Comparison of ENCODE assay signal across 15 mouse cellular contexts in the genomic region with DNA sequence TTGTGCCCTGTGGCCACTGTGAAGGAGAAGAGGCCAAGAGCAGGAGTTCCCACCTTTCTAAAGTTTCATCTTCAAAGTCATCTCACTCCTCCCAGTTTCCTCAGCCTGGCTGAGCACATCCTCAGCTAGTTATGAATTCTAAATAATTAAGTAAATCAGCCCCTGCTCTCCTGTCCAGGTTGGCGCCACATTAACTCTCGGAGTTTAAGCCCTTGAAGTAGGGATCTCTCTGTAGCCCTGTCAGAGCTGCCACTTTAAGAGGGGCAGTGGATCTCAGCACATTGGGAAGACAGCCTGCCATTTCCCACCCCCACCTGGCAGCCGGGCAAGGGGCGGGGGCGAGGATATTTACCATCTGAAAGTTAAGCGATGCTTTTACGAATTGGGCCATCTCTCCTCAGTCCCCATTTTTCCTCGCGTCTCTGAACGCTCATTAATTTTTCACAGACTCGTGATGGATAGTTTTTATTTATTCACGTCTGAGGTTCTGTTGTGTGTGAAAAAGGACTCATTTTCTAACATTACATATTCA.
DNase-seq lines count a peak whose midpoint lies in the region; ATAC-seq lines count a peak whose summit lies in the region.
"Had no signal": no experiment of that assay in that cellular context is flagged by ENCODE, and none has a peak within 500 bp of the region (broad histone marks: within the 10 kb centered on the region; RNA-seq: fewer than 3 reads in every experiment).

No protein-coding gene starts in this region.

- no peak overlapping the region for H3K4me3 ChIP-seq in forebrain, embryonic 14.5 days (ENCODE audit: low read depth, low read length)
- H3K4me3 ChIP-seq in forebrain, embryonic 12.5 days (replicated peaks) = no peak overlapping the region
- no peak overlapping the region for H3K4me3 ChIP-seq in hindbrain, embryonic 14.5 days (replicated peaks; ENCODE audit: low read length)
- no peak overlapping the region for H3K4me3 ChIP-seq in hindbrain, embryonic 11.5 days (ENCODE audit: low read depth, low read length)
- H3K4me3 ChIP-seq: heart, embryonic 15.5 days; kidney, embryonic 15.5 days; limb, embryonic 13.5 days; liver, embryonic 12.5 days; midbrain, embryonic 13.5 days had no signal

- H3K36me3 ChIP-seq in forebrain, embryonic 14.5 days (ENCODE audit: control insufficient read depth, insufficient read depth, low read length) = no peaks in the 10 kb centered on the region
- no peaks in the 10 kb centered on the region for H3K36me3 ChIP-seq in forebrain, embryonic 12.5 days (replicated peaks)
- no peaks in the 10 kb centered on the region for H3K36me3 ChIP-seq in hindbrain, embryonic 14.5 days (replicated peaks; ENCODE audit: control insufficient read depth, insufficient read depth)
- H3K36me3 ChIP-seq in hindbrain, embryonic 11.5 days (ENCODE audit: control insufficient read depth, insufficient read depth, low read length) = no peaks in the 10 kb centered on the region
- H3K36me3 ChIP-seq: heart, embryonic 15.5 days; kidney, embryonic 15.5 days; limb, embryonic 13.5 days; liver, embryonic 12.5 days; midbrain, embryonic 13.5 days had no signal

- H3K9ac ChIP-seq in forebrain, embryonic 14.5 days (ENCODE audit: low read length) = no peak overlapping the region; the same call in 1 of the 2 replicates
- no peak overlapping the region for H3K9ac ChIP-seq in forebrain, embryonic 12.5 days
- H3K9ac ChIP-seq in hindbrain, embryonic 14.5 days = no peak overlapping the region; the same call in 1 of the 2 replicates
- no peak overlapping the region for H3K9ac ChIP-seq in hindbrain, embryonic 11.5 days (ENCODE audit: low read depth, low read length)
- H3K9ac ChIP-seq: heart, embryonic 15.5 days; kidney, embryonic 15.5 days; limb, embryonic 13.5 days; liver, embryonic 12.5 days; midbrain, embryonic 13.5 days had no signal

- H3K27ac ChIP-seq in forebrain, embryonic 14.5 days (ENCODE audit: low read depth, low read length) = no peak overlapping the region
- no peak overlapping the region for H3K27ac ChIP-seq in forebrain, embryonic 12.5 days
- H3K27ac ChIP-seq in hindbrain, embryonic 14.5 days = 0 out of 2 replicates have a peak overlapping the region, but pooled peaks have one; percentile 26
- no peak overlapping the region for H3K27ac ChIP-seq in hindbrain, embryonic 11.5 days (ENCODE audit: low read depth, low read length)
- H3K27ac ChIP-seq: heart, embryonic 15.5 days; kidney, embryonic 15.5 days; liver, embryonic 12.5 days had no signal

- H3K4me1 ChIP-seq in forebrain, embryonic 14.5 days (ENCODE audit: control insufficient read depth, insufficient read depth, low read length) = peaks cover 22% of the 10 kb centered on the region
- H3K4me1 ChIP-seq in forebrain, embryonic 12.5 days = peaks cover 28% of the 10 kb centered on the region
- peaks cover 41% of the 10 kb centered on the region for H3K4me1 ChIP-seq in hindbrain, embryonic 14.5 days (replicated peaks; ENCODE audit: control insufficient read depth, insufficient read depth, low read length)
- peaks cover 3% of the 10 kb centered on the region; the same call in 1 of the 2 replicates for H3K4me1 ChIP-seq in hindbrain, embryonic 11.5 days (replicated peaks; ENCODE audit: control insufficient read depth, insufficient read depth, low read length)
- H3K4me1 ChIP-seq: heart, embryonic 15.5 days had no signal

- no peak for DNase-seq in forebrain, embryonic 14.5 days (ENCODE audit: low spot score)
- DNase-seq in hindbrain, embryonic 14.5 days (ENCODE audit: low spot score) = no peak
- DNase-seq in hindbrain, embryonic 11.5 days (ENCODE audit: low spot score) = no peak
- DNase-seq in cerebellum, postnatal 25 days = peak; percentile 50 to 57
- DNase-seq in retina, embryonic 14.5 days (ENCODE audit: low spot score) = peak; percentile 16
- DNase-seq in lung, postnatal 14 days = no peak
- DNase-seq: heart, postnatal 4 days; kidney, adult 11 months; kidney, postnatal 36 days had no signal

- 47% methylated on average over 12 of the region's 12 CpGs for WGBS in forebrain, embryonic 14.5 days
- WGBS in forebrain, embryonic 12.5 days = 69% methylated on average over 12 of the region's 12 CpGs
- 47% methylated on average over 12 of the region's 12 CpGs for WGBS in hindbrain, embryonic 14.5 days
- 69% methylated on average over 12 of the region's 12 CpGs for WGBS in hindbrain, embryonic 11.5 days

- no peak overlapping the region for H3K4me2 ChIP-seq in forebrain, embryonic 14.5 days (ENCODE audit: low read length)
- no peak overlapping the region for H3K4me2 ChIP-seq in forebrain, embryonic 12.5 days
- no peak overlapping the region for H3K4me2 ChIP-seq in hindbrain, embryonic 14.5 days (replicated peaks)
- H3K4me2 ChIP-seq in hindbrain, embryonic 11.5 days (replicated peaks; ENCODE audit: low read depth, low read length) = no peak overlapping the region
- H3K4me2 ChIP-seq: heart, embryonic 15.5 days; kidney, embryonic 15.5 days; liver, embryonic 12.5 days had no signal

- ATAC-seq in forebrain, embryonic 14.5 days = peak; percentile 43; the same call in 1 of the 2 replicates
- ATAC-seq in forebrain, embryonic 12.5 days (ENCODE audit: low FRiP score) = no peak
- no peak for ATAC-seq in hindbrain, embryonic 14.5 days (ENCODE audit: low FRiP score)
- ATAC-seq in hindbrain, embryonic 11.5 days (ENCODE audit: low FRiP score) = no peak
- ATAC-seq: liver, embryonic 12.5 days had no signal

- no peaks in the 10 kb centered on the region for H3K27me3 ChIP-seq in forebrain, embryonic 14.5 days (replicated peaks; ENCODE audit: control insufficient read depth, insufficient read depth, low read length)
- H3K27me3 ChIP-seq in forebrain, embryonic 12.5 days = peaks cover 10% of the 10 kb centered on the region; the same call in 1 of the 2 replicates
- 0 out of 2 replicates have a peak, but pooled peaks cover 6% of the 10 kb centered on the region for H3K27me3 ChIP-seq in hindbrain, embryonic 14.5 days (ENCODE audit: control insufficient read depth, insufficient read depth, low read length)
- H3K27me3 ChIP-seq in hindbrain, embryonic 11.5 days (ENCODE audit: control insufficient read depth, insufficient read depth, low read length) = no peaks in the 10 kb centered on the region
- H3K27me3 ChIP-seq: heart, embryonic 15.5 days; kidney, embryonic 15.5 days; liver, embryonic 12.5 days; midbrain, embryonic 13.5 days had no signal

- no peaks in the 10 kb centered on the region for H3K9me3 ChIP-seq in forebrain, embryonic 14.5 days (replicated peaks; ENCODE audit: control insufficient read depth, low read length)
- no peaks in the 10 kb centered on the region for H3K9me3 ChIP-seq in forebrain, embryonic 12.5 days
- no peaks in the 10 kb centered on the region for H3K9me3 ChIP-seq in hindbrain, embryonic 14.5 days (ENCODE audit: control insufficient read depth, low read length)
- H3K9me3 ChIP-seq in hindbrain, embryonic 11.5 days (ENCODE audit: control insufficient read depth, low read length) = no peaks in the 10 kb centered on the region
- H3K9me3 ChIP-seq: heart, embryonic 15.5 days; kidney, embryonic 15.5 days; liver, embryonic 12.5 days had no signal

Comparison
In these comparisons a context has a peak if more than half of its experiments do, and no peak if none do; other contexts are left out.
1. DNase-seq: peak in cerebellum, postnatal 25 days (2 of 2) and retina, embryonic 14.5 days (single experiment); none in forebrain, embryonic 14.5 days (single experiment), hindbrain, embryonic 14.5 days (single experiment), hindbrain, embryonic 11.5 days (single experiment) and lung, postnatal 14 days (single experiment).